Mouse (Mus musculus): ENCODE results near the gene Fignl1. TPM values are rescaled to one million over a fixed set of nuclear protein-coding genes. Genes with fewer than 3 reads are reported as not detected.

The Fignl1 gene
- 53.7 and 59.4 TPM in 2 replicates for polyA plus RNA-seq (2015; fragmentation: Nextera tagmentation; extraction: Ambion mirVana)

DNA sequence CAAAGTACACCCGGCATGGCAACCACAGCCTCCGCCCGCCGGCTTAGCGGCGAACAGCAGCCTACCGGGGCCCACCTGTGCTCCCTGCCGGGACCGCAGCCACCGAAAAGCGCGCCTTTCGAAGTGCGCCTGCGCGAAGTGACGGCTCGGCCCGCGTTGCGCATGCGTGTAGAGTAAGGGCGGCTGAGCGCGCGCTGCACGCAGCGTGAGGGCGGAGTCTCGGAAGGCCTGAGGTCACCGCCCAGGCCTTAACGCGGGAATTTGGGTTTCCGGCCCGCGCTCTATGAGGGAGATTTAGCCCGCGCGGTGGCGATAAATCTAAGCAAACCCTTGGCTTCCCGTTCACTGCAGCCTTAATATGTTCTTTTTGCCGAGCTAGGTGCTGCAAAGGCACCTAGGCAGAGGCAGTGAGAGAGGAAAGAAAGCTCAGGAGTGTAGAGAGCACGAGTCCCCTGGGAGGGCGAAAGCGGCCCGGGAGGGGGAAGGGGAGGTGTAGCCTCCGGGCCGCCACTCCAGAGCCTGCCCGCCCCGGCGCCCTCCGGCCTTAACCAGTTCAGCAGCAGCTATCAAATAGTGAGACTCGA is at the start of gene Fignl1:
TSS of gene Fignl1 (minus strand) at position 143 of the 584 bp plus-strand sequence.
- ATAC-seq (ENCODE audit: insufficient number of reproducible peaks, insufficient read depth, low FRiP score, low TSS enrichment, low read depth), result peak; percentile 94

DNA sequence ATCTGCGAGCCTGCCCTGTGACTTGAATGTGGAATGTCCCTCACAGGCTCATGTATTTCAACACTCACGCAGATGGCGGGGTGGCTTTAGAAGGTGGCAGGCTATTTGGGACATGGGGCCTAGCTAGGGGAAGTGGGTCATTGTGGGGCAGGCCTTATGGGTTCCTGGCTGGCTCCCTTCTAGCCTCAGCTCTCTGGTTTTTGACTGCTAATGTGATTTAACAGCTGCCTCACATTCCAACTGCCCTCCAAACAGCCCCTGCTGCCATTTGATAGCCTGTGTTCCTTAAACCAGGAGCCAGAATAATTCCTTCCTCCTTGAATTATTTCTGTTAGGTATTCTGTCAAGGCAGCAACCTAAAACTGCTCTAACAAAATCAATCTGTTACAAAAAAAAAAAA is 48.2 kb upstream of the Fignl1 start:
- H3K9ac ChIP-seq, result no peak overlapping the region
- H3K36me3 ChIP-seq, result no peaks in the 10 kb centered on the region
- no peaks in the 10 kb centered on the region for H3K27me3 ChIP-seq
- H3K9me3 ChIP-seq, result 0 out of 2 replicates have a peak, but pooled peaks cover 3% of the 10 kb centered on the region
- no peak overlapping the region for H3K4me3 ChIP-seq
- H3K27ac ChIP-seq, result peak overlapping the region; percentile 81; the same call in 1 of the 2 replicates
- ATAC-seq (ENCODE audit: insufficient number of reproducible peaks, insufficient read depth, low FRiP score, low TSS enrichment, low read depth), result no peak
- H3K4me2 ChIP-seq, result no peak overlapping the region
- peaks cover 29% of the 10 kb centered on the region for H3K4me1 ChIP-seq
- 83% methylated on average over 3 of the region's 3 CpGs for WGBS

More for the DNA sequence above, at the start of gene Fignl1:
- Histone ChIP-seq H3K4me3 (peak within 1 kb of the TSS; percentile 71), H3K36me3 (peaks cover 18% of the 10 kb centered on the region), H3K9me3 (no peaks in the 10 kb centered on the region), H3K27me3 (no peaks in the 10 kb centered on the region), H3K9ac (peak within 1 kb of the TSS; percentile 87), H3K4me2 (peak within 1 kb of the TSS; percentile 82), H3K27ac (peak within 1 kb of the TSS; percentile 98), H3K4me1 (peaks cover 14% of the 10 kb centered on the region)
- under 1% methylated on average over 53 of the region's 53 CpGs for WGBS

DNA sequence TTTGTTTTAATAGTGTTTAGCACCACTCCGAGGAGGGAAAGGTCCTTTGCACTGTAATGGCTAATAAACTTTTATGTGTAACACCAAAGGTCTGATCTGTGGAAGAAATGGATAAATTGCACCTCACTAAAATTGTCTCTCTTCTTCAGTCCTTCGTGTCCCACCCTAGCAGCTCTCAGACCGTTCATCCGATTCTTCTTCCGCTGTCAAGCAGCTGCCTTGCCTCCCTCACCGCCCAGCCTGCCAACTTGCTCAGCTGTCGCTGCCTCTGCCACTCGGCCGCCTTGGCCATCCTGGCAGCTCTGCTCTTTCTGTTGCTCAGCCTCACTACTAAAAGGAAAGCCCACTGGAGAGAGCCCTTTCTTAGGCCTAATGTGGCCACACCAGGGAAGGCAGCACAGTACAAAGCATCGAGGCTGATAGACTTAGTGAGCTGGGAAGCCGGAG is 46.9 kb upstream of the Fignl1 start:
- H3K9ac ChIP-seq, result no peak overlapping the region
- no peaks in the 10 kb centered on the region for H3K27me3 ChIP-seq
- H3K27ac ChIP-seq, result peak overlapping the region; percentile 81
- ATAC-seq (ENCODE audit: insufficient number of reproducible peaks, insufficient read depth, low FRiP score, low TSS enrichment, low read depth), result no peak
- H3K4me2 ChIP-seq, result no peak overlapping the region
- H3K4me1 ChIP-seq, result peaks cover 36% of the 10 kb centered on the region
- H3K9me3 ChIP-seq, result 0 out of 2 replicates have a peak, but pooled peaks cover 3% of the 10 kb centered on the region
- no peak overlapping the region for H3K4me3 ChIP-seq
- H3K36me3 ChIP-seq, result no peaks in the 10 kb centered on the region
- WGBS, result 67% methylated on average over 11 of the region's 11 CpGs

DNA sequence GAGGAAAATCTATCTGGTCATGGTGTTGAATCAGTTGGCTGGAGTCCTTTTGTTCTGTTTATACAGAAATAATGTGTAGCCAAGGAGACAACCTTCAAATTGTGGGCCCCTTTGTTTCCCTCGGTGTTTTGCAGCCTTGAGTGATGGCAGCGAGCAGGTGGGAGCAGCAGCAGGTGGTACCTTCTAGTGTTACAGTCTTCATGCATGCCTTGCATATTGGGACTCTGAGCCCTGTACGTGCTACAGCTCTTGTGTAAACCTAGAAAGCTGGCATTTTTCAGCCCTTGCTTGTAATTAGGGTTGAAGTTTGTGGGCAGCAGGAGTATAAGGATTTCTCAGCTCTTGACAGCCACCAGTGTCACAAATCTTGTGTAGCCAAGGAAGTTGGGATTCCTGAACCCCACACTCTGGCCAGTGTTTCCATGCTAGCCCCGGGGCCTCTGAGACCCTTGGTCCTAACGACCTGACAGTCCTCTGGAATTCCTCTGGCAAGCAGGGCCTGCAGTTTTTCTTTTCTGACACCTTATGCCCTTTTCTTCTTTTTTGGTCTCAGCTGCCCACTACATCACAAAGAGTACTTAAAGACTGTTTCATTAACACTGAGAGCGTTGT is 46.4 kb upstream of the Fignl1 start:
- H3K36me3 ChIP-seq, result no peaks in the 10 kb centered on the region
- H3K27me3 ChIP-seq, result no peaks in the 10 kb centered on the region
- WGBS, result 34% methylated on average over 6 of the region's 6 CpGs
- no peak overlapping the region for H3K4me2 ChIP-seq
- ATAC-seq (ENCODE audit: insufficient number of reproducible peaks, insufficient read depth, low FRiP score, low TSS enrichment, low read depth), result peak; percentile 78
- 0 out of 2 replicates have a peak, but pooled peaks cover 3% of the 10 kb centered on the region for H3K9me3 ChIP-seq
- H3K27ac ChIP-seq, result peak overlapping the region; percentile 81
- no peak overlapping the region for H3K4me3 ChIP-seq
- no peak overlapping the region for H3K9ac ChIP-seq
- H3K4me1 ChIP-seq, result peaks cover 42% of the 10 kb centered on the region

DNA sequence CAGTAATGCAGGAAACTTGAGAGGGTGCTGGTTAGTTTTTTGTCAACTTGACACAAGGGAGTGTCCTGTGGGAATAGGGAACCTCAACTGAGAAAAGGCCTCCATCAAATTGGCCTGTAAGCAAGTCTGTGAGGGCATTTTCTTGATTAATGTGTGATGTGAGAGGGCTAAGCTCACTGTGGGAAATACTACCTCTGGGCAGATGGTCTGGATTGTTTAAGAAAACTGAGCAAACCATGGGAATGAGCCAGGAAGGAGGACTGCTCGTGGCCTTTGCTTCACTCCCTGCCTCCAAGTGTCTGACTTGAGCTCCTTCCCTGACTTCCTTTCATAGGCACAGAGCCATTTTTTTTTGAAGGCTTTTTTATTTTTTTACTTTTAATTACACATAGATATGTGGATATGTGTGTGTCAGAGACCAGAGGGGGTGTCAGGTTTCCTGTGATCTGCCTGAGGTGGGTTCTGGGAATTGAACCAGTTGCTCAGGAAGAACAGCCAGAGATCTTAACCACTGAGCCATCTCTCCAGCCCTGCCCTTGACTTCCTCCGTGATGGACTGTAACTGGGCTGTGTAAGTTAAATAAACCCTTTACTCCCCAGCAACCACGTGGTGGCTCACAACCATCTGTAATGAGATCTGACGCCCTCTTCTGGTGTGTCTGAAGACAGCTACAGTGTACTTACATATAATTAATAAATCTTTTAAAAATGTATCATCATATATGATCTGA is 45.1 kb upstream of the Fignl1 start:
- H3K27me3 ChIP-seq, result no peaks in the 10 kb centered on the region
- 41% methylated on average over 4 of the region's 4 CpGs for WGBS
- 0 out of 2 replicates have a peak, but pooled peaks cover 3% of the 10 kb centered on the region for H3K9me3 ChIP-seq
- H3K36me3 ChIP-seq, result no peaks in the 10 kb centered on the region
- H3K27ac ChIP-seq, result peak overlapping the region; percentile 81
- peaks cover 52% of the 10 kb centered on the region for H3K4me1 ChIP-seq
- no peak overlapping the region for H3K4me3 ChIP-seq
- no peak overlapping the region for H3K4me2 ChIP-seq
- no peak overlapping the region for H3K9ac ChIP-seq
- ATAC-seq (ENCODE audit: insufficient number of reproducible peaks, insufficient read depth, low FRiP score, low TSS enrichment, low read depth), result peak; percentile 67

DNA sequence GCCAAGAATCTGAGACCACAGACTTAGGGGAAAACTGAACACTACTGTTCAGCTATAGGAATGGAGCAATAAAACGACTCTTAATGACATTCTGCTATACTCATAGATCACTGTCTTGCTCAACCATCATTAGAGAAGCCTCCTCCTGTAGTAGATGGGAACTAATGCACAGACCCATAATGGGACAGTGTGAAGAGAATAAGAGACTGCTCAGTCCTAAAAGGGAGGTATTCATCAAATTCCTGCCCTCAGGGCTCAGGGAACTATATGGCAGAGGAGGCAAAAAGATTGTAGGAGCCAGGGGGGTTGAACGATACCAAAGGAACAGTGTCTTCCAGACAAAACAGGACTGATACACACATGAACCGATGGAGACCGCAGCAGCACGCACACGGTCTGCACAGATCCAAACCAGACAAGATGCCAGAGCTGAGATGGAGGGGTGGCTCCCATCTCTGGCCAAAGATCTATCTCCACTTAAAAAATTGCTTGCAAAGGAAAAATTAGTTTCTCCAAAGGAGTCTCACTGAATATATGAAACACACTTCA is 43.3 kb upstream of the Fignl1 start:
- Histone ChIP-seq H3K9ac (no peak overlapping the region), H3K27ac (peak overlapping the region; percentile 87), H3K27me3 (no peaks in the 10 kb centered on the region), H3K4me3 (no peak overlapping the region), H3K36me3 (no peaks in the 10 kb centered on the region), H3K4me2 (no peak overlapping the region), H3K9me3 (0 out of 2 replicates have a peak, but pooled peaks cover 3% of the 10 kb centered on the region), H3K4me1 (peaks cover 56% of the 10 kb centered on the region)
- ATAC-seq (ENCODE audit: insufficient number of reproducible peaks, insufficient read depth, low FRiP score, low TSS enrichment, low read depth), result no peak
- 39% methylated on average over 6 of the region's 6 CpGs for WGBS

DNA sequence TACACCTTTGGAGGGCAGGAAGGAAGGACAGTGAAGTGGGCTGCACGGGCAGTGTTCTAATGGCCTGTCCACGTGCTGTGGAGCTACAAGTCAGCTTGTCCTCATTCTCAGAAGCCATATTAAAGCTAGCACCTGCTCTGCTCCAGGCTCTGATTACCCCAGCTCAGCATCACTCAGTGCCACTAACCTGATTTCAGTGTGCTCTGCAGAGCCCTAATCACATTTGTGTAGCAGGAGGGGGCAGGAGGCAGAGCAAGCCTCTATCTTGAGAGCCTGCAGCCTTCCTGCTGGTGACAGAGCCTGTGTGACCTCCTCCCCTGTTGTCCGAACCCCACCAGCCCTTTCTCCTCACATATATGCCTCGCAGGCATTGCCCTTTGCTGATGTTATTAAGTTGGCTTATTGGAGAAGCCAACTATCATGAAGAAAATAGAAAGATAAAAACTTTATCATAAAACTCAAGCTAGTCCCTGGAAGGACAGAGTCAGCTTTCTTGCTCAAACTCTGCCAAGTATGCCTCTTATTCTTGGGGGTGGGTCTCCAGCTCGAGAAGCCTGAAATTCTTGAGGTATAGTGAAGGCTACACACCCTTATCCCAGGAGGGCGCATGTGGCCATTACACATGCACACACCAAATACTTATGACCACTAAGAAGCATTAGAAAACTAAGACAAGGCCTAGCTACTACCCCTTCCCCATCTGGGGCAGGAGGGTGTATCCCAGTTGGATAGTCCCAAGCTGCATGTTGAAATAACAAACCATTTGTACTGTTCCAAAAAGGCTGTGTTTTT is 41.9 kb upstream of the Fignl1 start:
- Histone ChIP-seq H3K4me1 (peaks cover 51% of the 10 kb centered on the region), H3K27ac (peak overlapping the region; percentile 87), H3K9me3 (no peaks in the 10 kb centered on the region), H3K4me3 (no peak overlapping the region), H3K4me2 (no peak overlapping the region), H3K9ac (no peak overlapping the region), H3K36me3 (no peaks in the 10 kb centered on the region), H3K27me3 (no peaks in the 10 kb centered on the region)
- ATAC-seq (ENCODE audit: insufficient number of reproducible peaks, insufficient read depth, low FRiP score, low TSS enrichment, low read depth), result no peak
- 53% methylated on average over 6 of the region's 6 CpGs for WGBS

DNA sequence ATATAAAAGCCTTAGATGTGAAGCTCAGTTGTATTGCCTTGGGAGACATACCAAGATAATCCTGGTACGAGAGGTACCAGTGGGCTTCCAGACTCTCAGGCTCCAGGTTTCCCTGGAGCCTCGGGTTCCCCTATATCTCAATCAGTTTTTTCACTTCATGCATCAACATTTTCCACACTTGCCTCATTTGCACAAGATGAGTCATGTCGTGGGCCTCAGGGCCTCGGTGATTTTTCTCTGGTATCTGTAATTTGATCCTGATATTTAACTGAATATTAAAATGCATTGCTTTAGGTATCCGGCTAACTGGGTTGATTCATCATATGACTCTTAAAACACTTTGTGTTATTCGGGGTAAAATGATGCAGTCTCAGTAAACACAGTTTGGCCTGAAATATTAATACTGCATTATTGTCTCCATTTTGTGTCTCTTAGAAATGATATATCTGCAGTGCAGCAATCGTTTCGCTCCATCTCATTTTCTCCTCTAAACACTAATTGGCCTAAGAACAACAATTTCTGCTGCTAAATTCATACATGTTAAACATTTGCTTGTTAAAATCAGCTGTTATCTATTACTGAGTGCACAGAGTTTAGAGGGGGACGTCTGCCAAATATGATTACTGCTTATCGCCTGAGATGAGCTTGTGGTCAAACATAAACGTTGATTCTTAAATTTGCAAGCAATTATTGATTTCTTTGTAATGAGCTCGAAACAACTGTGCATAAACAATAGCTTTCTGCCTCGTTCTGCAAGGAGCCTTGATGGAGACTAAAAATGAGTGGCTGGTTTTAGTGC is 41.0 kb upstream of the Fignl1 start:
- Histone ChIP-seq H3K27me3 (no peaks in the 10 kb centered on the region), H3K9ac (no peak overlapping the region), H3K9me3 (no peaks in the 10 kb centered on the region), H3K36me3 (no peaks in the 10 kb centered on the region), H3K4me1 (peaks cover 45% of the 10 kb centered on the region), H3K4me3 (no peak overlapping the region), H3K4me2 (no peak overlapping the region), H3K27ac (peak overlapping the region; percentile 87)
- 32% methylated on average over 13 of the region's 13 CpGs for WGBS
- no peak for ATAC-seq (ENCODE audit: insufficient number of reproducible peaks, insufficient read depth, low FRiP score, low TSS enrichment, low read depth)

DNA sequence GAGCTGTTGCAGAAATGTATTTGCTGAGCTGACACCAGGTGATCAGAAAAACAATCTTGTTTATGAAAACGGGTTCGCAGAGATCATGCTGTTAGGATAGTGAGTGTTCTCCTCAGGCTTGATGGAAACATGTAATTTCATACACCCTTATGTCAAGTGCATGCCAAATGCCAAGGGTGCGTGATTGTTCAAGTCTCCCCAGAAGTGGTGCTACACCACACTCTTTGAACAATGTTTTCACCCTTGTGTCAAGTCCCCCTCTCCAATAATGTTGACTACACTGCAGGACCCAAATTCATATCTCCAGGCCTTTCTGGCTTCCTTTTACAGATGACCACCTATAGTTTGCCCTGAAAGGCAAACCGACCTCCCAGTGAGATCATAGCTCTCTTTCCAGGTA is 39.7 kb upstream of the Fignl1 start:
- Histone ChIP-seq H3K4me3 (no peak overlapping the region), H3K4me2 (no peak overlapping the region), H3K9me3 (no peaks in the 10 kb centered on the region), H3K27me3 (no peaks in the 10 kb centered on the region), H3K27ac (peak overlapping the region; percentile 55; the same call in 1 of the 2 replicates), H3K9ac (no peak overlapping the region), H3K4me1 (peaks cover 42% of the 10 kb centered on the region), H3K36me3 (no peaks in the 10 kb centered on the region)
- no peak for ATAC-seq (ENCODE audit: insufficient number of reproducible peaks, insufficient read depth, low FRiP score, low TSS enrichment, low read depth)
- 91% methylated on average over 4 of the region's 4 CpGs for WGBS

DNA sequence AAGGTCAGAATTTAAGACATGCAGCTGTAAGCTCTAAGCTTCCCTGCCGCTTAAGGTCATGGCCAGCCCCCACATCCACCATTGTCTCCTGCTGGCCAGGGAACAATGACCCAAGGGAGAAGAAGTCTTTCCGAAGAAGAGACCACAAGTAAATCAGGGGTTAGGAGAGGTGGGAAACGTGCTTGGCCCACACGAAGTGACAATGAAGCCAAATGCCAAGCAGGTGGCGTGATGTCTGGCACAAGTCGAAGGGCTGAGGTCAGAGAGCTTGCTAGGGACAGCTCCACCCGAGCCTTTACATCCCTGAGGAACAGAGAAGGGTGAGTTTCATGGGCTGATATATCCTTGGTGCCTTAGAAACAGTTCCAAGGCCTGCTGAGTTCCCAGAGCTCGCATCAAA is 36.3 kb upstream of the Fignl1 start:
- H3K36me3 ChIP-seq, result no peaks in the 10 kb centered on the region
- peak overlapping the region; percentile 22; the same call in 1 of the 2 replicates for H3K27ac ChIP-seq
- H3K9me3 ChIP-seq, result no peaks in the 10 kb centered on the region
- peaks cover 24% of the 10 kb centered on the region for H3K4me1 ChIP-seq
- 78% methylated on average over 8 of the region's 8 CpGs for WGBS
- H3K9ac ChIP-seq, result no peak overlapping the region
- no peak for ATAC-seq (ENCODE audit: insufficient number of reproducible peaks, insufficient read depth, low FRiP score, low TSS enrichment, low read depth)
- no peaks in the 10 kb centered on the region for H3K27me3 ChIP-seq
- no peak overlapping the region for H3K4me2 ChIP-seq
- H3K4me3 ChIP-seq, result no peak overlapping the region

All from embryonic facial prominence, embryonic 13.5 days (tissue).